Mouse (Mus musculus): ENCODE measurements at regions not wholly inside any gene's neighbourhood (a gene's known extent, or its start where the extent isn't known, plus 50 kb on each side); places are given as distances from the start of the nearest gene placed in this dataset.

- no peak for TF ChIP-seq CTCF (IDR thresholded peaks at IDR 0.05; ENCODE audit: borderline replicate concordance, extremely low read depth, insufficient read depth, insufficient read length)
- no peak for TF ChIP-seq POLR2A (IDR thresholded peaks at IDR 0.05; ENCODE audit: borderline replicate concordance, extremely low read depth, insufficient read depth, insufficient read length, poor library complexity, severe bottlenecking)
Observed at GRCm38 (mm10) chr2:124820821-124821220, 247.1 kb upstream of the Slc24a5 start.

Data from brain, embryonic 14.5 days (tissue).